ENCODE assay signal across 11 mouse cellular contexts in genomic region chr1:172221297-172222063, GRCm38 (mm10). TPM values are rescaled to one million over a fixed set of nuclear protein-coding genes. Genes with fewer than 3 reads are reported as not detected.
DNase-seq lines count a peak whose midpoint lies in the region; ATAC-seq lines count a peak whose summit lies in the region.
"Had no signal": no experiment of that assay in that cellular context is flagged by ENCODE, and none has a peak within 500 bp of the region (broad histone marks: within the 10 kb centered on the region; RNA-seq: fewer than 3 reads in every experiment).

No protein-coding gene starts in this region.

- DNase-seq in kidney, postnatal 14 days, result no peak
- DNase-seq in embryo, embryonic 11 days, result peak; percentile 62
- DNase-seq in embryonic facial prominence, embryonic 14.5 days (ENCODE audit: low spot score), result peak; percentile 86
- peak; percentile 58 for DNase-seq in limb, embryonic 10.5 days (ENCODE audit: low spot score)
- DNase-seq in frontal cortex, adult 2 months (ENCODE audit: extremely low spot score in 1 of 2, low spot score in 1 of 2), result no peak
- DNase-seq in adrenal gland, adult (ENCODE audit: inconsistent age in 2 of 2, low spot score in 1 of 2), result no peak
- no peak for DNase-seq in thymus, postnatal 36 days
- DNase-seq: adrenal gland, postnatal 14 days; cerebellum, postnatal 10 days; right cerebral cortex, postnatal 25 days had no signal

- H3K9me3 ChIP-seq in kidney, embryonic 14.5 days (ENCODE audit: control insufficient read depth, low read length), result no peaks in the 10 kb centered on the region
- H3K9me3 ChIP-seq in embryonic facial prominence, embryonic 14.5 days (ENCODE audit: control insufficient read depth, low read length), result no peaks in the 10 kb centered on the region
- no peaks in the 10 kb centered on the region for H3K9me3 ChIP-seq in limb, embryonic 10.5 days (replicated peaks)

- H3K27me3 ChIP-seq in kidney, embryonic 14.5 days (ENCODE audit: control insufficient read depth, insufficient read depth, low read length), result no peaks in the 10 kb centered on the region
- no peaks in the 10 kb centered on the region for H3K27me3 ChIP-seq in embryonic facial prominence, embryonic 14.5 days (replicated peaks; ENCODE audit: control insufficient read depth, insufficient read depth, low read length)
- H3K27me3 ChIP-seq in limb, embryonic 10.5 days (ENCODE audit: low read depth, poor library complexity, severe bottlenecking), result no peaks in the 10 kb centered on the region

- H3K36me3 ChIP-seq in kidney, embryonic 14.5 days (ENCODE audit: control insufficient read depth, insufficient read depth, low read length), result no peaks in the 10 kb centered on the region
- no peaks in the 10 kb centered on the region for H3K36me3 ChIP-seq in embryonic facial prominence, embryonic 14.5 days (ENCODE audit: control insufficient read depth, insufficient read depth, low read length)
- no peaks in the 10 kb centered on the region for H3K36me3 ChIP-seq in limb, embryonic 10.5 days

- H3K27ac ChIP-seq in kidney, embryonic 14.5 days (ENCODE audit: low read depth, low read length), result peak overlapping the region; percentile 87
- peak overlapping the region; percentile 92 for H3K27ac ChIP-seq in embryonic facial prominence, embryonic 14.5 days (replicated peaks; ENCODE audit: low read depth, low read length)
- H3K27ac ChIP-seq in limb, embryonic 10.5 days, result peak overlapping the region; percentile 83

- peak; percentile 76 for ATAC-seq in kidney, embryonic 14.5 days (ENCODE audit: low FRiP score, low TSS enrichment)
- ATAC-seq in embryonic facial prominence, embryonic 14.5 days (ENCODE audit: low read depth), result peak; percentile 77

- H3K4me2 ChIP-seq in kidney, embryonic 14.5 days (replicated peaks; ENCODE audit: low read depth, low read length), result no peak overlapping the region
- peak overlapping the region; percentile 21 for H3K4me2 ChIP-seq in embryonic facial prominence, embryonic 14.5 days (ENCODE audit: low read depth, low read length)

- WGBS in kidney, embryonic 14.5 days, result 18% methylated on average over 11 of the region's 11 CpGs
- WGBS in embryonic facial prominence, embryonic 14.5 days, result 23% methylated on average over 11 of the region's 11 CpGs
- 29% methylated on average over 11 of the region's 11 CpGs for WGBS in limb, embryonic 10.5 days

- H3K4me1 ChIP-seq in kidney, embryonic 14.5 days (ENCODE audit: control insufficient read depth, insufficient read depth, low read length), result peaks cover 37% of the 10 kb centered on the region
- H3K4me1 ChIP-seq in embryonic facial prominence, embryonic 14.5 days (ENCODE audit: control insufficient read depth, insufficient read depth, low read length), result peaks cover 38% of the 10 kb centered on the region
- H3K4me1 ChIP-seq in limb, embryonic 10.5 days, result peaks cover 51% of the 10 kb centered on the region

- no peak overlapping the region for H3K9ac ChIP-seq in kidney, embryonic 14.5 days (ENCODE audit: low read depth, low read length)
- peak overlapping the region; percentile 41 for H3K9ac ChIP-seq in embryonic facial prominence, embryonic 14.5 days (ENCODE audit: low read depth, low read length)

- H3K4me3 ChIP-seq in kidney, embryonic 14.5 days (ENCODE audit: low read length), result no peak overlapping the region
- H3K4me3 ChIP-seq in embryonic facial prominence, embryonic 14.5 days (ENCODE audit: low read depth, low read length), result no peak overlapping the region
- no peak overlapping the region for H3K4me3 ChIP-seq in limb, embryonic 10.5 days

RNA-seq across cellular contexts. Expression of gene Casq1, which starts 1.8 kb away (rescaled TPM):
- 2.8 and 3.5 TPM in 2 replicates for polyA plus RNA-seq in kidney, embryonic 14.5 days (2014; fragmentation: Nextera tagmentation; extraction: Ambion mirVana)
- 39.4 and 74.3 TPM in 2 replicates for polyA plus RNA-seq in embryonic facial prominence, embryonic 14.5 days (2014; fragmentation: Nextera tagmentation; extraction: Ambion mirVana)
- 1.0 and 1.6 TPM in 2 replicates for polyA plus RNA-seq in limb, embryonic 10.5 days (2016; fragmentation: Nextera tagmentation; extraction: Ambion mirVana)
- 1.4 TPM in 2 replicates for polyA plus RNA-seq in frontal cortex, adult 2 months (2012; rRNA removed)

RNA-seq across cellular contexts. Expression of gene Pea15a, which starts 14.9 kb away (rescaled TPM):
- 56.0 and 87.0 TPM in 2 replicates for polyA plus RNA-seq in kidney, embryonic 14.5 days (2014; fragmentation: Nextera tagmentation; extraction: Ambion mirVana)
- polyA plus RNA-seq in embryonic facial prominence, embryonic 14.5 days (2014; fragmentation: Nextera tagmentation; extraction: Ambion mirVana), result 149 and 150 TPM in 2 replicates
- polyA plus RNA-seq in limb, embryonic 10.5 days (2016; fragmentation: Nextera tagmentation; extraction: Ambion mirVana), result 68.0 and 88.4 TPM in 2 replicates
- polyA plus RNA-seq in frontal cortex, adult 2 months (2012; rRNA removed), result 538 and 542 TPM in 2 replicates

RNA-seq across cellular contexts. Expression of gene Atp1a4, which starts 36.7 kb away (rescaled TPM):
- not detected in 2 replicates for polyA plus RNA-seq in kidney, embryonic 14.5 days (2014; fragmentation: Nextera tagmentation; extraction: Ambion mirVana)
- 0.05 TPM in 1 of 2 replicates, not detected in the other for polyA plus RNA-seq in embryonic facial prominence, embryonic 14.5 days (2014; fragmentation: Nextera tagmentation; extraction: Ambion mirVana)
- polyA plus RNA-seq in limb, embryonic 10.5 days (2016; fragmentation: Nextera tagmentation; extraction: Ambion mirVana), result not detected in 2 replicates
- polyA plus RNA-seq in frontal cortex, adult 2 months (2012; rRNA removed), result not detected in 2 replicates

RNA-seq across cellular contexts. Expression of gene Igsf8, which starts 40.0 kb away (rescaled TPM):
- 39.5 and 53.1 TPM in 2 replicates for polyA plus RNA-seq in kidney, embryonic 14.5 days (2014; fragmentation: Nextera tagmentation; extraction: Ambion mirVana)
- 57.2 and 60.4 TPM in 2 replicates for polyA plus RNA-seq in embryonic facial prominence, embryonic 14.5 days (2014; fragmentation: Nextera tagmentation; extraction: Ambion mirVana)
- 30.0 and 40.8 TPM in 2 replicates for polyA plus RNA-seq in limb, embryonic 10.5 days (2016; fragmentation: Nextera tagmentation; extraction: Ambion mirVana)
- polyA plus RNA-seq in frontal cortex, adult 2 months (2012; rRNA removed), result 230 and 251 TPM in 2 replicates

Comparison
In these comparisons a context has a peak if more than half of its experiments do, and no peak if none do; other contexts are left out.
1. DNase-seq: peak in embryo, embryonic 11 days (single experiment), embryonic facial prominence, embryonic 14.5 days (single experiment) and limb, embryonic 10.5 days (single experiment); none in kidney, postnatal 14 days (single experiment), frontal cortex, adult 2 months (0 of 2), adrenal gland, adult (0 of 2) and thymus, postnatal 36 days (0 of 2).
2. Peak in every context shown above with its lines, with median percentiles within 50 percentile points of each other: H3K27ac ChIP-seq.